Mouse (Mus musculus): ENCODE data around the gene Rnf215. TPM values are rescaled to one million over a fixed set of nuclear protein-coding genes. Genes with fewer than 3 reads are reported as not detected.

Rnf215 gene
- polyA plus RNA-seq, 1 experiment from 2014 or later, result 51.0 TPM

DNA sequence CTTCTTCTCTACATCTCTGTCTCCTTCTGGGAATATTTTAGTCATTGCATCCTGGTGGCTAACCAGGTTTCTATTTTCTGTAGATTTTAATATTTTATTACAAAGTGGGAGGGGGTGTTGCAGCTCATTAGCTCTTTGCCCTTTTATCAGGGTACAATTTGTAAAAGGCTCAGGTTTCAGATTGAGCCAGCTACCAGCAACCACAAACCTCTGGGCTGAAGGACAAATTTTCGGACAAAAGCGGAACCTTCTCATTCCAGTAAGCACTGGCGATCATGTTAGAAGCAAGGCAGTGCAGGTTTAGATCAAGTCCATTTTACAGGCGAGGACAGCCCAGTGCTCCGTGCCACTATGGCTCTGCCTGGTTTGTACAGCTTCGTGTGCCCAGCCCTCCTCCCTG is 602 bp upstream of the Rnf215 start:
- Histone ChIP-seq H3K9me3 (ENCODE audit: control insufficient read depth, low read length) (no peaks in the 10 kb centered on the region), H3K9ac (replicated peaks; ENCODE audit: low read depth, low read length) (no peak overlapping the region), H3K36me3 (ENCODE audit: control insufficient read depth, insufficient read depth, low read length) (peaks cover 5% of the 10 kb centered on the region; the same call in 1 of the 2 replicates), H3K4me3 (ENCODE audit: low read depth, low read length) (no peak overlapping the region), H3K4me2 (ENCODE audit: low read depth, low read length) (peak overlapping the region; percentile 66; the same call in 1 of the 2 replicates), H3K27me3 (ENCODE audit: control insufficient read depth, insufficient read depth, low read length) (no peaks in the 10 kb centered on the region), H3K27ac (ENCODE audit: low read depth, low read length) (no peak overlapping the region), H3K4me1 (ENCODE audit: control insufficient read depth, insufficient read depth, low read length) (peaks cover 19% of the 10 kb centered on the region)
- WGBS, result 65% methylated on average over 6 of the region's 6 CpGs
- no peak; the same call in 1 of the 2 replicates for ATAC-seq (ENCODE audit: low read depth)

DNA sequence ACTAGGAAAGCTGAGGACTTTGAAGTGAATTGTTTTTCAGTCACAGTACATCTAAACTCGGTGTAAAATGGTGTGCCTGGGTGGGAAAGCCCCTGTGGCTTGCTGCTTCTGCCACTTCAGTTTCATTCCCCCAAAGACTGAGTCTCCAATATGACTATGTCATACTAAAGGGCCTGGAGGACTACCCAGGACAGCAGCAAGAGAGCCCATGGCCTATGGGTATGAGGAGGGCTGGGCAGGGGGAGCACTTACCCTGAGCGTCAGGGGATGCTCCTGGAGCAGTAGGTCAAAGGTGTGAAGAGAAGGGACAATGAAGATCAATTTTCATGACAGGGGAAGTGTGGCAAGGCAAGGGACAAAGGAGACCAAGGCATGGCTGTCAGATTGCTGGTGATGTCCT is 4.0 kb downstream of the Rnf215 start:
- 43% methylated on average over 2 of the region's 2 CpGs for WGBS
- no peak overlapping the region for H3K9ac ChIP-seq (replicated peaks; ENCODE audit: low read depth, low read length)
- no peak for ATAC-seq (ENCODE audit: low read depth)

GRCm38 (mm10) chr11:4141505-4141904 is 6.5 kb downstream of the Rnf215 start:
- Histone ChIP-seq H3K27ac (ENCODE audit: low read depth, low read length) (no peak overlapping the region), H3K4me3 (ENCODE audit: low read depth, low read length) (no peak overlapping the region), H3K4me2 (ENCODE audit: low read depth, low read length) (no peak overlapping the region), H3K9ac (replicated peaks; ENCODE audit: low read depth, low read length) (no peak overlapping the region), H3K9me3 (ENCODE audit: control insufficient read depth, low read length) (no peaks in the 10 kb centered on the region), H3K4me1 (ENCODE audit: control insufficient read depth, insufficient read depth, low read length) (peaks cover 7% of the 10 kb centered on the region), H3K36me3 (ENCODE audit: control insufficient read depth, insufficient read depth, low read length) (peaks cover 50% of the 10 kb centered on the region), H3K27me3 (ENCODE audit: control insufficient read depth, insufficient read depth, low read length) (no peaks in the 10 kb centered on the region)
- no peak for ATAC-seq (ENCODE audit: low read depth)

More for the DNA sequence above, 4.0 kb downstream of the Rnf215 start:
- H3K9me3 ChIP-seq (ENCODE audit: control insufficient read depth, low read length), result no peaks in the 10 kb centered on the region
- no peak overlapping the region for H3K4me3 ChIP-seq (ENCODE audit: low read depth, low read length)
- peaks cover 19% of the 10 kb centered on the region for H3K4me1 ChIP-seq (ENCODE audit: control insufficient read depth, insufficient read depth, low read length)
- no peaks in the 10 kb centered on the region for H3K27me3 ChIP-seq (ENCODE audit: control insufficient read depth, insufficient read depth, low read length)
- peaks cover 48% of the 10 kb centered on the region for H3K36me3 ChIP-seq (ENCODE audit: control insufficient read depth, insufficient read depth, low read length)
- no peak overlapping the region for H3K27ac ChIP-seq (ENCODE audit: low read depth, low read length)
- H3K4me2 ChIP-seq (ENCODE audit: low read depth, low read length), result no peak overlapping the region

- H3K9ac ChIP-seq (replicated peaks; ENCODE audit: low read depth, low read length), result 0 out of 2 replicates have a peak overlapping the region, but pooled peaks have one; percentile 7
- H3K27ac ChIP-seq (ENCODE audit: low read depth, low read length), result no peak overlapping the region
- no peaks in the 10 kb centered on the region for H3K27me3 ChIP-seq (ENCODE audit: control insufficient read depth, insufficient read depth, low read length)
- WGBS, result 93% methylated on average over 4 of the region's 4 CpGs
- H3K4me2 ChIP-seq (ENCODE audit: low read depth, low read length), result no peak overlapping the region
- peaks cover 50% of the 10 kb centered on the region for H3K36me3 ChIP-seq (ENCODE audit: control insufficient read depth, insufficient read depth, low read length)
- ATAC-seq (ENCODE audit: low read depth), result no peak
- H3K4me3 ChIP-seq (ENCODE audit: low read depth, low read length), result no peak overlapping the region
- no peaks in the 10 kb centered on the region for H3K9me3 ChIP-seq (ENCODE audit: control insufficient read depth, low read length)
- peaks cover under 1% of the 10 kb centered on the region for H3K4me1 ChIP-seq (ENCODE audit: control insufficient read depth, insufficient read depth, low read length)
Measured at GRCm38 (mm10) chr11:4142352-4142751, 7.3 kb downstream of the Rnf215 start.

DNA sequence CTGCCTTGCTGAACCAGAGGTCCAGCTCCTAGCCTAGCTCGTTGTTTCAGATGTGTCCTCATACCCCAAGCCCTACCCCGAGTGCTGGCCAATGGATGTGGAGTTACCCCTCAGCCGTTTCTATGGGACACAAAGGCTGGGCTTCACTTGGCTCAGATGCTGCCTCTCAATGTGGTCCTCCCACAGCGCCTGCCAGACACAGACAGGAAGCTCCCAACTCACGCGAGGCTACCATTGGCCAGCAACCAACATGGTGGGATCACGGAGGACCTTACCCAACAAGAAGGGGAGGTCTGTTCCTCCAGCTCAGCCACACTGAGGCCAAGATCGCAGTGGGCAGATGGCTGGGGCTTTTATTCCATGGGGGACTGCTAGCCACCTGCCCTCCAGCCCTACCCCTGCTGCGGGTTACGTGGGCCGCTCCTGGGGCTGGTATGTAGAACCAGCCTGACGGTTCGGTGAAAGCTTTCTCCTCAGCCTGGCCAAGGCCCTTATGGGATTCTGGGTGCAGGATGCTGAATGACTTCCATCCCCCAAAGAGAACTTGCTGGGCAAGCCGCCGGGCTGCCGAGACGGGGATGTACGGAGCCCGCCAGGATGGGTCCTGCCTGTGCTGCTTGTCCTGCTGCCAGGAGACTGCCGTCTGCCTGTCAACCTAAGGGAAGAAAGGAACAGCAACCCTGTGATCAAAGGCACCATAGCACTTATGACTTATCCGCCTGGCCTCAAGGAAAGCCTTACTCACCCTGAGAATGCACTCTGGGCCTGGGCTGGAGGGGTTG is 8.5 kb downstream of the Rnf215 start:
- Histone ChIP-seq H3K9ac (replicated peaks; ENCODE audit: low read depth, low read length) (no peak overlapping the region), H3K9me3 (ENCODE audit: control insufficient read depth, low read length) (no peaks in the 10 kb centered on the region), H3K27me3 (ENCODE audit: control insufficient read depth, insufficient read depth, low read length) (no peaks in the 10 kb centered on the region), H3K36me3 (ENCODE audit: control insufficient read depth, insufficient read depth, low read length) (peaks cover 48% of the 10 kb centered on the region), H3K4me1 (ENCODE audit: control insufficient read depth, insufficient read depth, low read length) (no peaks in the 10 kb centered on the region), H3K4me2 (ENCODE audit: low read depth, low read length) (no peak overlapping the region), H3K27ac (ENCODE audit: low read depth, low read length) (no peak overlapping the region), H3K4me3 (ENCODE audit: low read depth, low read length) (no peak overlapping the region)
- 87% methylated on average over 21 of the region's 21 CpGs for WGBS
- ATAC-seq (ENCODE audit: low read depth), result no peak

GRCm38 (mm10) chr11:4146381-4146780 is 11.4 kb downstream of the Rnf215 start:
- H3K9me3 ChIP-seq (ENCODE audit: control insufficient read depth, low read length), result no peaks in the 10 kb centered on the region
- peaks cover 26% of the 10 kb centered on the region for H3K36me3 ChIP-seq (ENCODE audit: control insufficient read depth, insufficient read depth, low read length)
- H3K27me3 ChIP-seq (ENCODE audit: control insufficient read depth, insufficient read depth, low read length), result no peaks in the 10 kb centered on the region
- H3K9ac ChIP-seq (replicated peaks; ENCODE audit: low read depth, low read length), result no peak overlapping the region
- H3K4me1 ChIP-seq (ENCODE audit: control insufficient read depth, insufficient read depth, low read length), result no peaks in the 10 kb centered on the region
- H3K4me3 ChIP-seq (ENCODE audit: low read depth, low read length), result no peak overlapping the region
- H3K27ac ChIP-seq (ENCODE audit: low read depth, low read length), result no peak overlapping the region
- WGBS, result 84% methylated on average over 6 of the region's 6 CpGs
- no peak for ATAC-seq (ENCODE audit: low read depth)
- no peak overlapping the region for H3K4me2 ChIP-seq (ENCODE audit: low read depth, low read length)

DNA sequence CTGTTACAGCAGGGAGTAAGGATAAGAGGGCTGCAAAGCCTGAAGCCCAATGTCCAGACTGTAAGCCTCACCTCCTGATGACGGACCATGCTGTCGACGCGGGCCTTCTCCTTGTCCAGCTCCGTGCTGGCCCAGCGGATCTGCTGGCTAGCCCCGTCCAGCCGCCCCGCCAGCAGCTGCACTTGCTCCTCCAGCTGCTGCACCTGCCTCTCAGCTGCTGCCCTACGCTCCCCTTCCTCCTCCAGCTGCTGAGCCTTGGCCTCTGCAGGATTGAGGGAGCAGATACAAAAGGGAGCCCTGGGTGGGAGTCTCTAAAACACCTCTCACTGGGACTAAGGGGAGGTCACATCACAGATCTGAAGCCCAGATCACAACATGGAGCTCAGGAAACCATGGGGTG is 12.1 kb downstream of the Rnf215 start:
- no peak for ATAC-seq (ENCODE audit: low read depth)
- H3K27me3 ChIP-seq (ENCODE audit: control insufficient read depth, insufficient read depth, low read length), result no peaks in the 10 kb centered on the region
- no peak overlapping the region for H3K27ac ChIP-seq (ENCODE audit: low read depth, low read length)
- no peaks in the 10 kb centered on the region for H3K4me1 ChIP-seq (ENCODE audit: control insufficient read depth, insufficient read depth, low read length)
- peaks cover 19% of the 10 kb centered on the region for H3K36me3 ChIP-seq (ENCODE audit: control insufficient read depth, insufficient read depth, low read length)
- no peak overlapping the region for H3K4me2 ChIP-seq (ENCODE audit: low read depth, low read length)
- no peaks in the 10 kb centered on the region for H3K9me3 ChIP-seq (ENCODE audit: control insufficient read depth, low read length)
- no peak overlapping the region for H3K9ac ChIP-seq (replicated peaks; ENCODE audit: low read depth, low read length)
- WGBS, result 90% methylated on average over 10 of the region's 10 CpGs
- no peak overlapping the region for H3K4me3 ChIP-seq (ENCODE audit: low read depth, low read length)

GRCm38 (mm10) chr11:4148120-4148519 is 13.1 kb downstream of the Rnf215 start:
- no peaks in the 10 kb centered on the region for H3K27me3 ChIP-seq (ENCODE audit: control insufficient read depth, insufficient read depth, low read length)
- no peaks in the 10 kb centered on the region for H3K4me1 ChIP-seq (ENCODE audit: control insufficient read depth, insufficient read depth, low read length)
- WGBS, result 88% methylated on average over 5 of the region's 5 CpGs
- H3K4me2 ChIP-seq (ENCODE audit: low read depth, low read length), result no peak overlapping the region
- H3K4me3 ChIP-seq (ENCODE audit: low read depth, low read length), result no peak overlapping the region
- no peak overlapping the region for H3K27ac ChIP-seq (ENCODE audit: low read depth, low read length)
- H3K9me3 ChIP-seq (ENCODE audit: control insufficient read depth, low read length), result no peaks in the 10 kb centered on the region
- peaks cover 10% of the 10 kb centered on the region; the same call in 1 of the 2 replicates for H3K36me3 ChIP-seq (ENCODE audit: control insufficient read depth, insufficient read depth, low read length)
- no peak for ATAC-seq (ENCODE audit: low read depth)
- H3K9ac ChIP-seq (replicated peaks; ENCODE audit: low read depth, low read length), result no peak overlapping the region

DNA sequence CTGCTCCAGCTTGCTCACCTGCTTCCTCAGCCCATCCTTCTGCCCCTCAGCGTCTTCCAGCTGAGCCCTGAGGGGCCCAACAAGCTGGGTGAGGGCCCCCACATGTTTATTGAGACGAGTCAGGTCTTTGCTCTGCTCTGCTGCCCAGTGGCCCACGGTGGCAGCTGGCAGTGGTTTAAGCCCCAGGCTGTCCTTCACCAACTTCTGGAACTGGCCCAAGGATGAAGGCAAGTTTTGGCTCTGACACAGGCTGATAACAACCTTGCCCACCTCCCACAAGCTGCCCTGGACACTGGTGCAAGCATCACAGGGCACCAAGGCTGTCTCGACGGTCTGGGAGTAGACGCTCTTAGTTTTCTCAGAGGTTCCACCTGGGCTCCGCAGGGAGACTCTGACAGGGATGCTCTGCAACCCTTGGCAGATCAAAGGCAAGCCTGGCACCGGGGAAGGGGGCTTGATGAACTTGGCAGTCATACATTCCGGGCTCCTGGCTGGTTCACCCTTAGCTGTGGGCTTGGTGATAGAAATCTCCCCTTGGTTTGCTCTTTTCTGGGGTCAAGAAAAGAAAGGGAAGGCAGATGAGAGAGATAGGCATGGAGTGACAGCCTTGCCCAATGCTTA is 13.6 kb downstream of the Rnf215 start:
- H3K9me3 ChIP-seq (ENCODE audit: control insufficient read depth, low read length), result no peaks in the 10 kb centered on the region
- no peak overlapping the region for H3K9ac ChIP-seq (replicated peaks; ENCODE audit: low read depth, low read length)
- H3K27ac ChIP-seq (ENCODE audit: low read depth, low read length), result no peak overlapping the region
- 89% methylated on average over 9 of the region's 9 CpGs for WGBS
- ATAC-seq (ENCODE audit: low read depth), result no peak
- no peak overlapping the region for H3K4me2 ChIP-seq (ENCODE audit: low read depth, low read length)
- H3K27me3 ChIP-seq (ENCODE audit: control insufficient read depth, insufficient read depth, low read length), result no peaks in the 10 kb centered on the region
- H3K36me3 ChIP-seq (ENCODE audit: control insufficient read depth, insufficient read depth, low read length), result peaks cover 5% of the 10 kb centered on the region; the same call in 1 of the 2 replicates
- H3K4me1 ChIP-seq (ENCODE audit: control insufficient read depth, insufficient read depth, low read length), result no peaks in the 10 kb centered on the region
- H3K4me3 ChIP-seq (ENCODE audit: low read depth, low read length), result no peak overlapping the region
